Mouse (Mus musculus) cerebellum, postnatal 25 days (tissue): ENCODE data around the gene Ntrk3.

ENCODE experiments used
- DNase-seq, 2 experiments: peaks; one replicate each; pipeline ENCODE4 v3.0.0; 2021; ENCODE audit warnings: mixed read lengths in 2 of 2

The Ntrk3 gene

DNA sequence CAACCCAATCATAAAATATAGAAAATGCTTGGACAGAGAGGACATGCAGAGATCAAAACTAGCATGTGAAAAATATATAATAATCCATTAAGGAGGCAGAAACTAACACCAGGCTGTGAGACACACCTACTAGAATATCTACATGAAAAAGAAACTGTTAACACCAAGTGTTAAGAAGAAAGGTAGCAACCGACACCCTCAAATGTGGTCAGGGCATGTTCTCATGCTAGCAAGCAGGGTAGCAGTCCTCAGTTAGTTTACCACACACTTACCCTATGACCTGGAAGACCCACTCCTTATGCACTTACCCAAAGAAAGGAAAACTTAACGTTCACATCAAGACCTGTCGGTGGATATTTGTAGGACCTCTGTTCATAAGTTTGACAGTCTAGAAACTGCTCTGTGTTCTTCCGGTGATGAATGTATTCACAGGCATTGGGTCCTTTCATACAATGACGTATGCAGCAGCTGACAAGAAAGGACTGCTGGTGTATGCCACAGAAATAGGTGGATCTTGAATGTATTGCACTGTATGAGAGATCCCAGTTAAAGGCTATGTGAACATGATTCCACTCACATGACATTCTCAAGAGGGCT is at the start of gene Ntrk3:
Gene Ntrk3, minus strand, starts transcription at position 399 of the 597 bp plus-strand sequence.
- DNase-seq, result no peak

DNA sequence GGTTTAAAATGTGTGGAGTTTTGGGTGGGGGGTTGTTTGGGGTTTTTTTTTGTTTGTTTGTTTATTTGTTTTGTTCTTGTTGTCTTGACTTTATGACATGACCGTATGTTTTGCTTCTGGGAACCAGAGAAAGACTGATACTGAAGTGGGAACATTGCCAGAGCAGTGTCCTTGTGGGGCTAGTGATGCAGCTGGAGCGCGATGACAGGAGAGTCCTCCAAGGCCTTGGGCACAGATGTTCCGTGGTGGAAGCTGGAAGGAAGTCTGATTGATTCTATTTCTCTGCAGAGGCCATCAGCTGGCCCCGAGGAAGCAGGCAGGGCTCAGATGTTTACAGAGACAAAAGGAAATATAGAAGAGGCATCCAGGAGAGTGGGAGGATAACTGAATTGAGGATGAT is 48.1 kb upstream of the Ntrk3 start:
- no peak for DNase-seq

DNA sequence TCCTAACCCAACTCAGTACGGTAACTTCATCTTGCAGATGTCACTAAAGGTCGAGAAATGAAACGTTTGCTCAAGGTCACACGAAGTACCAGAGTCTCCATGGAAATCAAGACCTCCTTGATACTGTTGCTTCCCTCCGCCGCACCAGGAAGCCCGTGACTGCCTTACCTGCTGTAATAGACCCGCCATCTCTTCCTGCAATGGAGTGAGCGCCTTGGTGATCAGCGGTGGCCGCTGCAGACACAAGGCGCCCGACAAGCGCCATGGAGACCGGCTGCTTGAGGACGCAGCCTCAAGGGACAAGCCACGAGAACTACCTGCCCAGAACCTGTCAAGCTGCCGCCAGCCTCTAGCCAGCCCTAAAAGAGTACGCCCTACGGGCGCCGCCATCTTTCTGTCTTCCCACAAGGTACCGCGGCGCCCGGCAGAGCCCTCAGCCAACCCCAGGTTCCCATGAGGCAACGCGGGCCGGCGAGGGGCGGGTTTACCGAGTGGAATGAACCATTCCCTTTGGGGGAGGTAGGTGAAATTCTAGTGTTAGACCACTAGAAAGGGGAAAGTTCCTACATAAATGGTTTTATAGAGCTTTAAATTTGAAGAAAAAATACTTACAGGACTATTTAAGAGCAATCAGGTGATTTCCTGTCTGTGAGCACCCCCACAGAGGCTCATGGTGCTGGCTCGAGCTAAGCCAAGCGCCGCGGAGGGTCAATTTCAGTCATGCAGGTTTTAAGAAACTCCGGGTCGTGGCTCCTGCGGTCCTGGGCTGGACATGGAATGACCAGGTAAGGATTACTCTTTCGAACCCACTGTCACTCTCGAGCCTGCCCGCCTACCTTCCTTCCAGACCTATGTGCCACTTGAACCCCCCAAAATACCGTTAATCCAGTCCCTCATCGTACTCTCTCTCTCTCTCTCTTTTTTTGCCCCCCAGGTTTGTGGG is 45.1 kb upstream of the Ntrk3 start, which contains the start of the genes Mrps11 and Mrpl46:
Gene Mrps11, plus strand, starts transcription at position 481 of the 943 bp plus-strand sequence.
Gene Mrpl46, minus strand, starts transcription at position 893 of the 943 bp plus-strand sequence.
- DNase-seq, result peak; percentile 88 to 93

DNA sequence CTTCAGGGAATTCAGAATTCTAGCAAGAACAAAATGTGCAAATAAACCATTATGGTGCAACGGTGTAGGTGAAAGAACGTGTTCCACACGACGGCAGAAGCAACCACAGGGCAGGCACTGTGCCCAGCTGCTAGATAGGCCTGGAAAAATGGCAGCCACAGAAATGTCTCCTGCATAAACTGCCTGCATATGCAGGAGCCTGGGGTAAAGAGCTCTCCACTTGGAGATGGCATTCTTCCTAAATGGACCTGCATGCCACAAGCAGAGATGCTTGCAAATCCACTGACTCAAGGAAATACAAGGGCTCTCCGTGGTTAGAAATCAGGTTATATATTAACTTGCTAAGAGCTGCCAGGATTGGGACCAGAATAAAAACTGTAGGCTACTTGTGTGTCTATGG is 40.9 kb upstream of the Ntrk3 start:
- no peak for DNase-seq

DNA sequence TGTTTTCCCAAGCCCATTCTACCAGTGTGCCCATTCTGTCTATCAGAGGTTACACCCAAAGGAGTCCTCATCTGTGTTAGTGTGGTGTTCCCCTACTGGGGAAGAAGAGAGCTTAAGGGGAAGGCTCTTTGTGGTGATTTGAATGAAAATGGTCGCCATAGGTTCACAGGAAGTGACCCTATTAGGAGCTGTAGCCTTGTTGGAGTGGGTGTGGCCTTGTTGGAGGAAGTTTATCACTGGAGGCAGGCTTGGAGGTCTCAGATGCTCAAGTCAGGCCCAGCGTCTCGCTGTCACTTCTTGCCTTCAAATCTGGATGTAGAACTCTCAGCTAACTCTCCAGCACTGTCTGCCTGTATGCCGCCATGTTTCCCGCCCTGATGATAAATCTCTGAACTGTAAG is 33.1 kb upstream of the Ntrk3 start:
- no peak for DNase-seq

DNA sequence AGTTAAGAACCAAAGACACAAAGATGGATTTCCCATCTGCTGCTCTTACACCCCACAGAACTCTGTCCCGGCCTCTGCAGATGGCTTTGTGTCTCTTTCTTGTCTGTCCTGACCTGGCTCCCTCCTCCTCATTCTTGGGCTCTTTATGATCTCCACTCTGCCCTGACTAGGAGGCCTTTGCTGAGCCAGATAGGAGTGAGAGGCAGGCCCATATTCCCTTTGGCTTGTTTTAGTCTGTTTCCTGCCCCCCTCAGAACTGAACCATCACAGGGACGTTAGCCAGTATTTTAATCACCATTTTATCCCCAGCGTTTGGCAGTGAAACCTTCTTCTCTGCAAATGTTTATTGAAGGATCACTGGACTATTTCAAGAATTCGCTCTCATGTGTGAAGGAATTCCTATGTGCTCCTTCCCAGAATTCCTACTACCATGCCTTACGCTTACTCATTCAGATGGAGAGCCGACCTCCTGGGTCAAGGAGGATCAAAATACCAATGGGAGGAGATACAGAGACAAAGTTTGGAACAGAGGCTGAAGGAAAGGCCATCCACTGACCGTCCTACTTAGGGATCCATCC is 31.4 kb upstream of the Ntrk3 start:
- DNase-seq, result no peak

DNA sequence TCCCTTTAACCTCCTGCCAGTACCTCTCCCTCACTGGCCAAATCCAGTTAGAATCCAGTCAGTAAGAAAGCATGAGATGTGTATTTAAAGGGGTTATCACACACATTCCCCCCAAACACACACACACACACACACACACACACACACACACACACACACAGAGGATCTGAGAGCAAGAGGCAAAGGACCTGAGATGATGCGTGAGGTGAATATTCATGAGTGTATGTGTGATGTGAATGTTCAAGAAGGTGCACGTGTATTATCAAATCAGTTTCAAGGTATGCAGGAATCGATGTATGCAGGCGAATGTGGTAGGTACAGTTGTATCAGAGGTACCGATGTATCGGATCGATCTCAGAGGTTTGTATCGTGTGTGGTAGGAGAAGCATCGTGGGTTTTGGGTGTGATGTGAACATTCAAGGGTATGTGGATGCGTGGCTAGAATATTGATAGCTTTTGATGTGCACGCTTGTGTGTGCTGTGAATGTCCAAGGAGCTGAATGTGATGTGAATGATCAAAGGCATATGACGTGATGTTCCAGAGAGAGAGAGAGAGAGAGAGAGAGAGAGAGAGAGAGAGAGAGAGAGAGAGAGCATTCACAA is 30.2 kb upstream of the Ntrk3 start:
- no peak for DNase-seq

DNA sequence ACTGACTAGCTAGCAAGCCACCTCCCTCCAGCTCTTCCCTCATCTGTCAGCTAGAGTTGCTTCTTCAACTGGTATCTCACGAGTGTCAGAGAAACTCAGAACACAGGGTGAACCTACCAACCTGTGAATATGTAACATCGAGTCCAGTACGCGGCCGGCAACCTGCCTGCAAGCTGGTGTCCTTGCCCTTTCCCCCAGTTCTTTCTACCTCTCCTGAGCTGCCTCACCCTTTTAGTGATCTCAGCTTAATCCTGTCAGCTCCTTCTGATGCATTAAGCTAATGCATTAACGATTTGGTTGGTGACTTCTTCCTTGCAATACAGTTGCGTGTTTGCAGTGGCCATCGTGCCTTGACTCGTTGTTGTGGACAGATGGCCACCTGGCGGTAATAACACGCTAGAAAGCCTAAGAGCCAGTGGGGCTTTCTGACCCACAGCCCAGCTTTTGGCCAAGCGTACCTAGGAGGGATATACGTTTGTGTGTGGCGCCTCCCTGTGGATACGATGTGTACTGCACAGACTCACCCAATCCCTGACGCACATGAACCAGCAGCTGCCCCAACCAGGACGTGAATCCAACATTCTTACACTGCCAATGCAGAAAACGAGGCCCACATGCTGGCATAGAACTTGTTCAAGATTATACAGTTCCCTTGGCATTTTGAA is 28.3 kb upstream of the Ntrk3 start:
- DNase-seq, result peak; percentile 92 to 95

DNA sequence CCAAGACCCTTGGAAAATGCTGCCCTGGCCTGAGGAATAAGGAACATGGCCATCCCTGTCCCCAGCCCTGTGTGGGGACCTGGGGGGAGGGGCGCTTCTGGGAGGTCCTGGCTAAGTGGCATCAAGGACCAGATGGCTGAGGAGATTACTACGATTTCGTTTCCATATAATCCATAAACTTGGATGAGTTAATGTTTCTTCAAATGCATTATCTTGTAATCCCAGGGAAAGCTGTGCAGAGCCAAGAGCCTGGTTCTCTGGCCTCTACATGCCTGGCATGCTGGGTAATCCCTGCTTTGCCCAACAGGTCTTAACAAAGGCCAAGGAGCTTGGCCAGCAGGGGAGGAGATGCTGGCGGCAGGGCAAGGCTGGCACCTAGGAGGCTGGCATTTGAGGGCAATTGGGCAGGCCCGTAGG is 27.4 kb upstream of the Ntrk3 start:
- DNase-seq, result peak; percentile 56 to 73

DNA sequence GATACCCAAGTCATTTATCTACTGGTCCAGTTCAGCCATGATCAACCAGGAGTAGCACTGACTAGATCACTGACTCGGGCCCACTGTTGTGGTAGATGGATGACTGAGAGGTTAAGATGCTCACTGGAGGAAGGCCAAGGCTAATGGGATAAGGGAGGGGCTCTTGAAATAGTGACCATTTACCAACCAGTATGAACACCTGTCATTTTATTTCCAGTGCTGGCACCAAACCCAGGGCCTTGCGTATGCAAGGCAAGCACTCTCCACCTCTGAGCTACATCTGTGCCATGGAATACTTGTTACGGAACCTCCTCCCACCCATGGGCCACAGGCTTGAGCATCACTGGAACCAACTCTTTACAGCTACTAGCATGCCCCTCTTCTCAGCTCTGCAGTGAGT is 26.0 kb upstream of the Ntrk3 start:
- no peak for DNase-seq

DNA sequence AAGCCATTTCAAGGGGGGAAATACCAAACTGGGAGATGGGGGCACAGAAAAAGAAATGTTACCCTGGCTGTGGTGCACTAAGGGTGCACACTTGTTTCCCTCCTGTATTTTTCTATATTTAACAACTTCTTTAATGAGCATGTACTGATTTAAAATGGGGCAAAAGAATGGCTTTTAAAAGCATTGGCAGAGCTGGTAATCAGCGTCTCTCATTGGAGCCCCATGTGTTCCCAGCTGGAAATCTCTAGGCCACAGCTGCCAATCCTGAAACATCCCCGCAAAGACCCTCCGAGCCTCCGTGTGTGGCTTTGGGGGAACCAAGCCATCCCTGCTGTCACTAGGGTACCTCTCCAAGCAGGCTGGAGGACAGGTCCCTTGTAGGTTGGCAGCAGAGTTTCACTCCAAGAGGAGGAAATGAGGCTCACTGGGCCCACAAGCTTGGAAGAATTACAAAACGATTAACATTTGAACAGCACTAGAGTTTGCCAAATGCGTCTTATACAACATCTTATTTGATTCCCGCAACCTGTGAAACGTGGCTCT is 16.7 kb upstream of the Ntrk3 start:
- no peak for DNase-seq

DNA sequence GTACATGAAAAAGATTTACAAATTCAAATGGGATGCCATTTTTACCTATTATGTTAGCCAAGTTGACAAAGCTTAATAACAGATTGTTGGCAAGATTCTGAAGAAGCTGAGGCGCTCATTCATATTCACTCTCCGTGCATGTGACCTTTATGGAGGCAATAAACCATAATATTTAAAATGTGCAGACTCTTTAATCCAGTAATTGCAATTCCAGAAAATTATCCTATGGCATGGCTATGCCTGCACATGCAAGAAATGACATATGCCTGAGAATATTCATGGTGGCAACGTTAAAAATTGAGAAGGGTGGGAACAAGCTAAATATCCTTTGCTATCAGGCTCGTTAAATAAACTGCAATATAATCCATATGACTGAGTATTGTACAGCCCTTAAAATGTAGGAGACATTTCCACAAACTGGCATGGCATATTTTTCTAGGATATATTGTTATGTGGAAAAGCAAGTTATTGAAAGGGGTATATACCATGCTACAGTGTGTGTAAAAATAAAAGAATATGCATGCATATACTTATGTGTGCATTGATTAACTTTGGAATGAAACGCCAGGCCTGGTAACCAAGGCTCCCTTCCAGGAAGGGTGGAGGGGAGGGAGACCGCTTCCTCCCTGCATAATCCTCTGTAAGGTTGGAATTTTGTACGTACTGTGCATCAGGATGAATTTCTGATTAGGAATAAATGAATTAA is 16.1 kb upstream of the Ntrk3 start:
- no peak for DNase-seq

DNA sequence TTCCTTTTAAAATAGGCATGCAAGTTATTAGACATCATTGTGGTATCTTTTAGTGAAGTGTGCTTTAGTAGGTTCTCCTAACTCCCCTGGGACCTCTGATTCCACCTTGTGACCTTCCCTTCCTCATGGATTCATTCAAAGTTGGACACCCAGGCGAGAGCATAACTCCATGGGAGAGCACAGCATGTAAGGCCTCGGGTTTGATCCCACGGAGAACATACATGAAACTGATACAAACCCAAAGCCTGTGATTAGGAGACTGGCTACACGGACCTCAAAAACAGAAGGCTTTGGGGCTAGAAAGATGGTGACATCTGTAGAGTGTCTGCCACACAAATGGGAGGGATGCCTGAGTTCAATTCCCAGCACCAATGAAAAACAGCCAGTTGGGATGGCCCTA is 15.1 kb upstream of the Ntrk3 start:
- no peak for DNase-seq

DNA sequence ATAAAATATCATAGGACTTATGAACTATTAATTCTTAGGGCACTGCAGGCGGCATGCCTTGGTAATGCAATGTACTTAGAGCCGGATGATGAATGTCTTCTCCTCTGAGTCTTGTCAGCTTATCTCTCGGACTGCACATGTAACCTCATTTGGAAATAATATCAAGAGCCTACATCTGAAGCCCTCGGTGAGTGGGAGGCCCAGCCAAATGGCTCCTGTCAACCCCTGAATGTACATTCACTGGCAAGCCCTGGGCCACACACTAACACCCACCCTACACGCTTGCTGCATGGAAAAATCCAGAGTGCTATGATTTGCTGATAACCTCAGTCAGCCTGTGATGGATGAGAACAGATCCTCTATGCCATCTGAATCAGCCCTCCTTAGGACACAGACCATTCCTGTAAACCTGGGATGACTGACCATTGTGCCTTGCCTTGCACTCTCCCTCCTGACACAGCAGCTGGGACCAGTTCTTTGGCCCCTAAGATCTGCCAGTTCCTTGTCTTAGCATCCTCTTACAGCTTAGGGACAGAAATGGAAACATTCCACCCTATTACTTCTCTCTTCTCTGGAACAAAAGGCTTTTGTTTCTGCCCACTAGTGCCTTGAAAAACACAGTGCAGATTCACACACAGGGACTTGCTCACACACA is 6.0 kb upstream of the Ntrk3 start:
- DNase-seq, result no peak

DNA sequence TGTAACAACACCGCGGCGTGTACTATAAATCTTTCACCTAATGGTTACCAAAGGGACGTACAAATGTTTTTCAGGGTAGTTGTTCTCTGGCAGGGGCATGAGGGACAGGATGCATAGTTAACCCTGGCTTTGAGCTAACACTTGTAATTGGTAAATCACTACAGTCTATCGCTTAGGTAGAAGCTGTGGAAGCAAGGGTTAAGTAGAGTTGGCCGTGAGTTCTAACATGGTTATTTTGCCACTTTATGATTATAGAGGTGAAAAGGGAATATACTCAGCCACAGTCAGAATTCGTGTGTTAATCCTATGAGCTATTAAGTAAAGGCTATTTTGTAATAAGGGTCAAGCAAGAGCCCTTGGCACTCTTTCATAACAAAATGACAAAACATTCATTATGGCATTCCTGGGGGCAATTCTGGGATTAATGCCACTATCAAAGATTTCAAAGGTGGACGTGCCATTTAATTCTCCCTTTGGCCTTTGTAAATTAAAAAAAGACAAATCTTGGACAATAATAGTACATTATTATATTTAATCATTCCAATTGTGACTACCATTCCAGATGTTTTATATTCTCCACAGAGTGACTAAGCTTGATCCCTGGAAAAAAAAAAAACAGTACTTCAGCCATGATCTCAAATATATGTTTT is 1.7 kb upstream of the Ntrk3 start:
- DNase-seq, result no peak

DNA sequence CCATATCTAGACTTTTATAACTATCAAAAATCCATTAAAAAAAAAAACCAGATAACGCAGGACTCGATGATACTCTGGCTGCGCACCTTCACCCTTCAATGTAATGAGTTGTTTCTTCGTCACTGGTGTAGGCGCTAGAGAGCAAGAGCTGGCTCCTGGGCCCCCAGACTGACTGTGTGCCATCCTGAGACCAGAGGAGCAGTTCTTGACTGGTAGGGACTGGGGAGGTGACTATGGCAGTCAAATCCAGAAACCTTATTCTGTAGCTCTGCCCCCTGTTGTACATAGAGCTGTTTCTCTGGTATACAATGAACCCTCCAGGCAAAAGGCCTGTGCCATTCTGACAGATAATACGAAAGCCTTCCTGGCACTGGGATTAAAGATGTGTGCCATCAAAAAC is 616 bp downstream of the Ntrk3 start:
- DNase-seq, result no peak

DNA sequence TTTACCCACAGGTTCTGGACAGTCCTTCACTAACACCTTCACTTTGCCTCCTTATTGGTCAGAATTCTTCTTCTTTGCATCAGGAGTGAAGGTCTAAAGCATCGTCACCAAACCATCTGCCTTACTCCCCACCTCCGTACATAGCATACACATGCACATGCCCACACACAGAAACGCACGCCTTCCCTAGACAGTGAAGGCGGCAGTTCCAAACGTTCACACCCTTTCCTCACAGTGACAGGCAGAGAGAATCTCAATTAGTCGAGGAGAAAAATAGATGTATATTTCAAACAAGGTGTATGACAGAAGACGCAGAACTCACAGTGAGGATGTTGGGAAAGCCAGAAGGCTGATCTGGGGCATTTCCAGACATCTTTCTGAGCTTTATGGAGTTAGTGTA is 6.4 kb downstream of the Ntrk3 start:
- no peak for DNase-seq

DNA sequence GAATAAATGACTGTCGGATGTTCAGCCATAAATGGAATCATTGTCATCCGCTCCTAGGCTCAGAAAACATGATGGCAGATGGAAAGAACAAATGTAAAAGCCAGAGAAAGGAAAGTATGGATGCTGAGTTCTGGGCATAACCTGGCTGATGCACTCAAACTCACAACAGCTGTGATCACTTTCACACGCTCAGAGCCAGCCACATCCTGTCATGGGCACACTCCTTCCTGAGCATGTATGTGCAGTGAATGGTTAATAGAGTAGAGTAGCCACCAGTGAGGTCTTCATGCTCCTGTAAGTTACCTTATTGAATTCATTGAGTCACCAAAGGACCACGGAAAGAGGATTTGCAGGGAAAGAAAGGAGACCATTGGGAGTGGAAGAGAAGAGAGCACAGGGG is 13.2 kb downstream of the Ntrk3 start:
- no peak for DNase-seq

DNA sequence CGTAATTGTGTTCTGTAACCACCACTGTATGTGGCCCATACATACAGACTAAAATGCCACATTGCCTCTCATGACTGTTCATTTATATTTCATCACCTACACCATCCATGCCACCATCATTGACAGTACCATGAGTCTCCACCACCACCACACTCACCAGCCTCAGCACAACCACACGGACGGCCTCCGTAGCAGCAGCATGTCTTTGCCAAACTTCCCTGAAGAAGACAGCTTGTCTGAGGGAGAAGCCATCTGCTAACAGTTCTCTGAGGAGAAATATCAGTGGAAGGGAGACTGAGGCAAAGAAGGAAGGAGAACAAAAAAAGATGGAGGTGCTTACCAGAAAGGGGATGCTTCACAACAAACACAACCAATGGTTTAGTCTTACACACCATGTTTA is 15.8 kb downstream of the Ntrk3 start:
- no peak for DNase-seq

DNA sequence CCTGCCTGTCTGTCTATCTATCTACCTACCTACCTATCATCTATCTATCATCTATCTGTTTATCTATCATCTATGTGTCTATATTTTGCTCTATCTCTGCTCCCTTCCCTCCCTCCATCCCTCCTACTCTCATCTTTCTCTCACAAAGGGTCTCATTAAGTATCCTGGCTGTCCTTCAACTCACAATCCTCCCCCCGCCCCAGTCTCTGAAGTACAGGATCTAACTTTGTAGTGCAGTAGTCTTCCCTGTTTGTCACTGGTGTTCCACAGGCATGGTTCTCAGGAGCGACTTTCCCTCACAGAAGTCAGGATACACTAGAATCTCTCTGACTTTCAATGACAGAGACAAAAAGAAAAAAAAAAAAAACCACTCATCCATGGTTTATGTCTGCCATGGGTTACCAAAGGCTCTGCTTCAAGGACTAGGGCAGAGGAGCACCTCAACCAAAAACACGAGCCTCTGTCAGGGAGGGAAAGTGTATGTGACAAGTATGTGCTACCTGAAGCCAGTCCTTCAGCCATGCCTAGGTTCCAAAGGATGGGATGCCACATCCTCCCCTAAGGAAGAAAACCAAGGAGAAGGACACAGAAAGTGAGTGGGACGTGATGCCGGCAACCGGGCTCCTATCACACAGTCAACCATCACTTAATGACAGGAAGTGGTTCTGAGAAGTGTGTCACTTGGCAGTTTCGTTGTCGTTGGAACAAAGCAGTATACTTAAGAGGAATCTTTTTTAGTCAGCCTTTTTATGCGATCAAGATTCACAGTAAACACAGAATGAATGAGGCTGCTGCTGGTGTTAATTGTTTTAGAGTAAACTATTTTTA is 16.6 kb downstream of the Ntrk3 start:
- no peak for DNase-seq
